Mouse (Mus musculus) WW6 (cell line): ENCODE measurements around the gene Serping1.
A peak's percentile ranks its signal among the peaks of the same experiment; 100 is the strongest.

Experiments used
- DNase-seq: peaks from one replicate; pipeline ENCODE4 v3.0.0-alpha.2; 2013; ENCODE audit warnings: low read depth, low spot score

The Serping1 gene

GRCm38 (mm10) chr2:84779210-84779609, 4.0 kb upstream of the Serping1 start:
- no peak for DNase-seq

GRCm38 (mm10) chr2:84777706-84778105, 2.5 kb upstream of the Serping1 start:
- no peak for DNase-seq

GRCm38 (mm10) chr2:84775665-84776064, 421 bp upstream of the Serping1 start:
- no peak for DNase-seq

- no peak for DNase-seq
Observed at GRCm38 (mm10) chr2:84774751-84775150, 493 bp downstream of the Serping1 start.

- DNase-seq = no peak
Observed at GRCm38 (mm10) chr2:84773195-84773594, 2.0 kb downstream of the Serping1 start.

DNA sequence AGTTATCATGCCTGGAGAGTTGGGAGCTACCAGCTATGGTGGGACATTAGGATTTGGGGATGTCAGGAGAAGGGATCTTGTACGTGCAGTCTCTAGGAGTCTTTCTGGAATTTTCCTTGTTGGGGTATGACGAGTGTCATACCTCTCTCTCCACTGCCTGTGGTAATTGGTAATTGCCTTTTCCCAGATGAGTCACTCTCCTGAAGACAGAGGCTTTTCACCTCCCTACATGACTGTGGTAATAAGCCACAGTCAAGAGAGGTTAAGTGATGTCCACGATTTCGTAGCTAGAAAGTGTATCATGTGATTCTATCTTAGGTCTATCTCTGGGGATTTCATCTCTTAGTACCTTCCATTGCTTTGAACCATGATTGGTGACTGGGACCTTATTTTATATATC, 2.8 kb downstream of the Serping1 start:
- DNase-seq = no peak

DNA sequence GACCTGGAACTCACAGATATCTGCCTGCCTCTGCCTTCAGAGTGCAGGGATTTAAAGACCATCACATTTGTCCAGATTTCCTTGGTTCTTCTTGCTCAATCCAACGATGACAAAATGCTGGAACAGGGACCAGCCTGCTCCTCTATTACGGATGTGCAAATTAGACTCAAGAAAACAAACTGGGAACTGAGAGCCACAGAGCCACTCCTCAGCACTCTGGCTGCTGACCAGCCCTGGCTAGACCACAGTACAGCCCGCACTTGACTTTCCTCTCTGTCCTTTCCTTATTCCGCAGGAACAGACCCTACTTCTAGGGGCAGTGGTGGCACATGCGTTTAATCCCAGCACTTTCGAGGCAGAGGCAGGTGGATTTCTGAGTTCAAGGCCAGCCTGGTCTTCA, 4.7 kb downstream of the Serping1 start:
- DNase-seq = no peak

GRCm38 (mm10) chr2:84762818-84763217, 12.4 kb downstream of the Serping1 start:
- DNase-seq = no peak

DNA sequence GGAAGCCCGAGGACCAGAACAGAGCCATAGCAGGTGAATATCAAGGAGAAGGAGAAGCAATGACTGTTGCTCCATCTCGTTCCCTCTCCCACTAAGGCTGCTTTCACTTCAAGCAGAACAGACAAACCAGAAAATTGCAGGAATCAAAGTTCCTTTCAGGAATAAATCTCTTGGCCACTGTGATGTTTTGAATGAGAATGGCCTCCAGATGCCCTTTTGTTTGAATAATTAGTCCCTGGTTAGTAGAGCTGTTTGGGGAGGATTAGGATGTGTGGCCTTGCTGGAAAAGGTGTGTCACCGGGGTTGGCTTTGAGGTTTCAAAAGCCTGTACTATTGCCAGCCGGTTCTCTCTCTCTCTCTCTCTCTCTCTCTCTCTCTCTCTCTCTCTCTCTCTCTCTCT, 12.9 kb downstream of the Serping1 start:
- DNase-seq = no peak

DNA sequence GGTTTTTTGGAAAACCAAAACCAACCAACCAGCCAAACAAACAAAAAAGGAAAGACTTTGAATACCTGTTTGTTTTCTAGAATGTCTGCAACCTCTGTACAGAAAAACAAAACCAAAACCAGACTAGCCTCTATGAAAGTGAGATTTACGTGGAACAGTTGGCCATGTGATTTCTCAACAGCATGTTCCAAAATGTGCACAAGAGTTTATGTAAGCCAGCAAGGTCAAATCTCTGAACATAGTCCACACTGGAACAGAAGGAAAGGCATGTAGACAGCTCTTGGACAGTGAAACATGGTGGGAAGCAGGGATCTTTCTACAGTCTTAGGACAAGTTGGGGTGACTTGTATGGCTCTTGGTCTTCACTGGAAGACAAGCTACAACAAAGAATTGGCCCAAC, 13.4 kb downstream of the Serping1 start:
- no peak for DNase-seq

DNA sequence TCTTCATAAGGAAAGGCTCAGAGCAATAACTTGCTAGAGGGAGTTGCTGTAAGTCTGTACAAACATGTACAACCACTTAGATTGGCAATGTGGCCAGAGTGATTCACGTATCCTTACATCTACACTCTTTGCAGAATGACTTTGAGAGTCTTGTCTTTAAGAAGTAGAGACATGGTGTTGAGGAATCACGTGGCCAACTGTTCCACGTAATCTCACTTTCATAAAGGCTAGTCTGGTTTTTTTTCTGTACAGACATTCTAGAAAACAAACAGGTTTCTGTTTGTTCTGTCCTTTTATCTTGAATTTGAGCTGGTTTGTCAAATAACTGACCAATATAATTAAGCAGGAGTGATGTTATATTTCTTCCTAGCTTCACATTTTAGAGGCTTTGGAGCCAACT, 13.9 kb downstream of the Serping1 start:
- no peak for DNase-seq

DNA sequence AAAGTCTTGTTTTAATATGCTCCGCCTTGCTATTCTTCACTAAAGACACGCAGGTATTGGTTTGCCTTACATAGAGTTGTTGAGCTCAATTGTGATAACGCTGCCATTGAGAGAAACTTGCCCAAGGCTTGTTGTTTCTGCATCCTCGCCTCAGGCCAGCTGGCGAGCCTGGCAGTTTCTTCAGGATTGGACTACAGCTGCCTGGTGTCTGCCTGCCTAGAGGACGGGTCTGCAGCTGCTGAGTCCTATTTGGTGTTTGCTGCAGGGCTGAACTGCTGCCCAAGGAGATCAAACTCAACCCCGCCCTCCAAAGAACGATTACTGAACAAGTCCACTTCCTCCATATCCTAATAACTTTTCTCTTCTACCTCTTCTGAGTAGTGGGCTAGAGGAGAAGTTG, 14.5 kb downstream of the Serping1 start:
- no peak for DNase-seq

DNA sequence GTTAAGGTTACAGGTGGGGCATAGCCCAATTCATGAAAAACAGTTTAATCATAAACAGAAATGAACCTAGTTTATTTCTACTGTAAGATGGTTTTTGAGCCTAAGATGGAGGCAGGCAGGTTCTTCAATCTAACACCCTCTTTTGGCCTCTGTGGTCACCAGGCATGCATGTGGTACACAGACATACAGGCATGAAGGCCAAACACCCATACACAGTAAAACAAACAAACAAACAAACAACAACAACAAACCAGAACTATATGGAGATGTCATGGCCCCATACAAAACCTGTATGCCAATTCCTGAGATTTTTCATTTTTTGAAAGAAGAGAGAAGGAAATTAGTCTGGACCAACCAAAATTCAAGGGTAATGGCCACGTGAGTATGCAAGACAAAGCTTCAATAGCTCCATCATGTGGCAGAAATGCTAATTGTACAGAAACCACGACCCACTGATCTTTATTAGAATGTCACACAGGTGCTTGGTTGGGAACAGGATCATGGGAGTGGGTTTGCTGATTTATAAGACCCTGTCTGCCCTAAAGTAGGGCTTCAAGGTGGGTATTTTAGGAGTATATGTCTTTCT, 16.6 kb downstream of the Serping1 start:
- no peak for DNase-seq

DNA sequence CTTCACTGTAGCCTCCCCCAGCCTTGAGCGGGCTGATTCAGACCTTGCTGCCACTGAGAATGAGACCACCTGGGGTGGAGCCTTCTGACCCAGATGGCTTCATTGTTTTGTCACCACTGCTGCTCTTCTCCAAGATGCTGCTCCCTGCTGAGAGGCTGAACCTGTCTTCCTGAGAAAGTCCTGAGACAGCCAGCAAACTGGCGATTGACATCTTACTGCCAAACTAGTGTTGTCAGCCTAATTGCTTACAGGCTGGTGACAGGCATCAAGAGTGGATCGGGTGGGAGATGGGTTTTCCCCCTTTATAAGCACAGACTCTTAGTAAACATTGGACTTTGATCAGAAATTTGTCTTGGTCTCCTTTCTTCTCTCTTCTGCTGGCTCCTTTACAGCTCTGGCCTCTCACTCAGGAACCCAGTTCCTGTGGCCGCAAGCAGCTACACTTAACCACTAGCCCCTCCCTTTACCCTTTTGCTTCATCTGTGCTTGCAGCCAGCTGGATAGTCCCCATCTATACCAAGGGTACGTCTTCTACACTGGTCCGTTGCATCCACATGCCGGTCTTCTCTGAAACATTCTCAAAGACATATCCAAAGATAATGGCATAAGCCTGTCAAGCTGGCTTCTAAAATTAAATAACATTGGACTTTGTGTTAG, 18.1 kb downstream of the Serping1 start:
- no peak for DNase-seq

- no peak for DNase-seq
Observed at GRCm38 (mm10) chr2:84756245-84756644, 19.0 kb downstream of the Serping1 start.

DNA sequence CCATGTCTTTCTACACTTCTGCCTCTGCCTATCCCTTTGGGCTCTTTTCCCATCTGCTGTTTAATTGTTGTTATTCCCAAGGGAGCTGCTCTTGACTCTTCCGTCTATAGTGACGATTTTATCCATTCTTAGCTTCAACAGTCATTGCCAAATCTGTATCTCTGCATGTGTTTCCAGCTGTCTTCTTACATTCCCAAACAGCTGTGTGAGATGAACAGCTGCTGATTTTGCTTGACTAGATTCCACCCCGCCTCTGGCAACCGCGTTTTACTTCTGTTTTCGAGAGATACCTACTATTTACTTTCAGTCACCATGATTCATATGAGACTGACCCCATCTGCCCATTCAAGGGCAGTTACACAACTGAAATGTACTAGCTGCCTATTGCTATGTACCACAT, 25.1 kb downstream of the Serping1 start:
- no peak for DNase-seq

GRCm38 (mm10) chr2:84744126-84744525, 31.1 kb downstream of the Serping1 start:
- DNase-seq = peak; percentile 66

GRCm38 (mm10) chr2:84743561-84743960, 31.7 kb downstream of the Serping1 start, which contains the start of gene Gm19426:
TSS of gene Gm19426 (minus strand) at chr2:84743655.
- peak; percentile 88 for DNase-seq

DNA sequence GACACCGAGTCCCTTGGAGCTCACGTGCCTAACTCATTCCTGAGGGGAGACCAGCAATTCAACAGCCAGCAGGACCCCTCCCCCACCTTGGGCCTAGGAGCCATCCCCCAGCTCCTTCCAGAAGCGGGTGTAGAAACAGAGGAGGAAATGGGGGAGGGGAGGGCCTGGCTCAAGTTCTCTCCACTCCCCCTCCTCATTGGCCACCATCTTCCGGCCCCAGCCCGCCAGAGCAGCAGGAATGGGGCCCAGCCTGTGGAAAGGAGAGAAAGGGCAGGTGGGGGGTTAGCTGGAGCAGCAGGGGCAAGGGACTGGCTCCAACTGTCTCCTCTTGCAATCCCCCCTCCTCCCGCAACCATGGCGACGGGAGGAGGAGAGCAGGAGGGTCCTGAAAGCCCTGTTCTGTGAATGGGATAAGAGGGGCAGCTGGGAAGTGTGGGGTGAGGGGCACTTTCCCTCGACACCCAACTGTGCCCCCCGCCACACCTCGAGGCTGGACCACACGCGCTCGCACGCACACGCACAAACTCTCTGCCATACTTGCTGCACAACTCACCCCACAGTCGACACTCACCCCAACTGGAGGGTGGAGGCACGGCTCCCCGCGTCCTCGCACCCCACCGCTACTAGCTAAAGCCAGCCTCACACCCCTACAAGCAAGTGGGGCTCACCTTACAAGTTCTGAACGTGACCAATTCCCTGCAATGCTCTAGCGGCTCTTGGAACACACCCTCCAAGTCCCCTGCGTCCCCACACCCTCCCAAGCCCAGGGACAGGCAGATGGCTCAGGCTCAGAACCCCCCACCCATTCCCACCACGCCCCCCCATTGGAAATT, 32.6 kb downstream of the Serping1 start:
- peak; percentile 77 for DNase-seq

DNA sequence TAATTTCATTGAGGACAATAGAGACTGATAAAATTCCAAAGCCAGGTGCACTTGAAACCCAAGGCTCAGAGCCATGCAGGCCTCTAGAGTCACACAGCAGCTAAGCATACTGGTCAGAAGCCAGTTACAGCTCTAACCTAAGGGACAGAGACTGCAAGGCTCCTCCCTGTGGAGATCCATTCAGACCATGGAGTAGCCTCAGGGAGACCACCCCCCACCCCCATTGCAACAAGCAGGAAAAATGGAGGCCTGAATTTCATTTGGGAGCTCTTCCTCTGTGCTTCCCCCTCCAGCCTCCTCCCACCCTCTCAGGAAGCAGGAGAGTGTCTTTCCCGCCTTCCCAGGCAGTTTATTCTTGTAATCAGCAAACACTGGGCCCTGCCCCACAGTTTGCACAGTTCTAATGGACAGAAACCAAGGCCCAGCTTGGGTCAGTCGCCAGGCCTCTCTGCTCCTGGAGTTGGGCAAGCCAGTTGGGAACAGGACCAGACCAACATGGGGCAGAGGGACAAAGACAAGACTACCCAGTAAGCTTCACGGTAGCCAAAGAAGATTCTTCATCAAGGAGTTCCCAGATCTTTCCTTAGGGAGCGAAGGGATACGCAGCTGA, 33.3 kb downstream of the Serping1 start:
- no peak for DNase-seq

- no peak for DNase-seq
Observed at GRCm38 (mm10) chr2:84740608-84741333, 34.5 kb downstream of the Serping1 start.
